ENCODE assay signal across 8 mouse cellular contexts in genomic region chr11:74896901-74897677, GRCm38 (mm10). TPM values are rescaled to one million over a fixed set of nuclear protein-coding genes. Genes with fewer than 3 reads are reported as not detected.
DNase-seq lines count a peak whose midpoint lies in the region; ATAC-seq and TF ChIP-seq lines count a peak whose summit lies in the region.

TSS of gene Sgsm2 (minus strand) at chr11:74897060.

- no peaks in the 10 kb centered on the region for H3K9me3 ChIP-seq in embryonic facial prominence, embryonic 12.5 days
- H3K9me3 ChIP-seq in limb, embryonic 14.5 days (ENCODE audit: control insufficient read depth, low read length) = no peaks in the 10 kb centered on the region
- no peaks in the 10 kb centered on the region for H3K9me3 ChIP-seq in midbrain, embryonic 16.5 days (replicated peaks; ENCODE audit: control insufficient read depth, low read length, poor library complexity, severe bottlenecking)

- peak; percentile 75 for ATAC-seq in embryonic facial prominence, embryonic 12.5 days (ENCODE audit: insufficient number of reproducible peaks, insufficient read depth, low FRiP score, low TSS enrichment)
- peak; percentile 64 for ATAC-seq in limb, embryonic 14.5 days (ENCODE audit: low FRiP score, low read depth)
- ATAC-seq in midbrain, embryonic 16.5 days = peak; percentile 85

- peak; percentile 86 for DNase-seq in 3134 (ENCODE audit: extremely low read depth, insufficient read length, low spot score)
- peak; percentile 64 for DNase-seq in adrenal gland, adult 8-10 months
- peak; percentile 97 for DNase-seq in heart, adult 11 months
- DNase-seq in kidney, adult 18-20 months = peak; percentile 79
- peak; percentile 57 for DNase-seq in limb, embryonic 14.5 days (ENCODE audit: low spot score)
- DNase-seq in spleen, postnatal 14 days (ENCODE audit: low spot score in 2 of 2) = peak; percentile 35 to 41

- no peak for TF ChIP-seq POLR2A in limb, embryonic 14.5 days (IDR thresholded peaks at IDR 0.05; ENCODE audit: borderline replicate concordance, extremely low read depth, insufficient read depth, insufficient read length)

- WGBS in embryonic facial prominence, embryonic 12.5 days = under 1% methylated on average over 55 of the region's 74 CpGs
- 4% methylated on average over 63 of the region's 74 CpGs for WGBS in limb, embryonic 14.5 days
- WGBS in midbrain, embryonic 16.5 days = under 1% methylated on average over 68 of the region's 74 CpGs

- H3K9ac ChIP-seq in embryonic facial prominence, embryonic 12.5 days = peak within 1 kb of the TSS; percentile 77
- peak within 1 kb of the TSS; percentile 74 for H3K9ac ChIP-seq in limb, embryonic 14.5 days (ENCODE audit: low read depth, low read length, severe bottlenecking)
- peak within 1 kb of the TSS; percentile 89 for H3K9ac ChIP-seq in midbrain, embryonic 16.5 days (ENCODE audit: low read depth, low read length)

- H3K4me3 ChIP-seq in embryonic facial prominence, embryonic 12.5 days = peak within 1 kb of the TSS; percentile 86
- H3K4me3 ChIP-seq in limb, embryonic 14.5 days (replicated peaks; ENCODE audit: low read length) = peak within 1 kb of the TSS; percentile 81
- H3K4me3 ChIP-seq in midbrain, embryonic 16.5 days (ENCODE audit: low read depth, low read length) = peak within 1 kb of the TSS; percentile 91

- H3K4me1 ChIP-seq in embryonic facial prominence, embryonic 12.5 days = peaks cover 5% of the 10 kb centered on the region
- H3K4me1 ChIP-seq in limb, embryonic 14.5 days (ENCODE audit: control insufficient read depth, insufficient read depth, low read length) = no peaks in the 10 kb centered on the region
- peaks cover 25% of the 10 kb centered on the region for H3K4me1 ChIP-seq in midbrain, embryonic 16.5 days (ENCODE audit: control insufficient read depth, insufficient read depth, low read length)

- H3K4me2 ChIP-seq in embryonic facial prominence, embryonic 12.5 days (replicated peaks) = peak within 1 kb of the TSS; percentile 98
- peak within 1 kb of the TSS; percentile 94 for H3K4me2 ChIP-seq in limb, embryonic 14.5 days (replicated peaks; ENCODE audit: low read depth, low read length, severe bottlenecking)
- H3K4me2 ChIP-seq in midbrain, embryonic 16.5 days (ENCODE audit: low read length) = peak within 1 kb of the TSS; percentile 93

- peak within 1 kb of the TSS; percentile 76 for H3K27ac ChIP-seq in embryonic facial prominence, embryonic 12.5 days
- H3K27ac ChIP-seq in limb, embryonic 14.5 days (replicated peaks; ENCODE audit: low read depth, low read length) = peak within 1 kb of the TSS; percentile 78
- H3K27ac ChIP-seq in midbrain, embryonic 16.5 days (ENCODE audit: low read length) = peak within 1 kb of the TSS; percentile 95

- H3K27me3 ChIP-seq in embryonic facial prominence, embryonic 12.5 days = no peaks in the 10 kb centered on the region
- no peaks in the 10 kb centered on the region for H3K27me3 ChIP-seq in limb, embryonic 14.5 days (ENCODE audit: control insufficient read depth, insufficient read depth, low read length)
- H3K27me3 ChIP-seq in midbrain, embryonic 16.5 days (ENCODE audit: control insufficient read depth, insufficient read depth, low read depth, low read length) = no peaks in the 10 kb centered on the region

- peaks cover 28% of the 10 kb centered on the region for H3K36me3 ChIP-seq in embryonic facial prominence, embryonic 12.5 days
- H3K36me3 ChIP-seq in limb, embryonic 14.5 days (ENCODE audit: control insufficient read depth, insufficient read depth, low read length) = peaks cover 25% of the 10 kb centered on the region
- H3K36me3 ChIP-seq in midbrain, embryonic 16.5 days (ENCODE audit: control insufficient read depth, insufficient read depth, low read length) = peaks cover 10% of the 10 kb centered on the region; the same call in 1 of the 2 replicates

RNA-seq across cellular contexts. Expression of gene Sgsm2, which starts in this region (rescaled TPM):
- total RNA-seq in adrenal gland, adult 8-10 months (2022) = 10 to 100 TPM; 29.2 to 30.5 (median 30.0) TPM
- polyA plus RNA-seq in embryonic facial prominence, embryonic 12.5 days (2016; fragmentation: Nextera tagmentation; extraction: Ambion mirVana) = 7.5 and 7.9 TPM in 2 replicates
- polyA plus RNA-seq in limb, embryonic 14.5 days (2012; rRNA removed) = 18.2 and 21.2 TPM in 2 replicates
- 6.5 and 7.1 TPM in 2 replicates for polyA plus RNA-seq in limb, embryonic 14.5 days (2014; fragmentation: Nextera tagmentation; extraction: Ambion mirVana)
- 30.3 and 31.8 TPM in 2 replicates for polyA plus RNA-seq in midbrain, embryonic 16.5 days (2015; fragmentation: Nextera tagmentation; extraction: Ambion mirVana)

Comparison
In these comparisons a context has a peak if more than half of its experiments do, and no peak if none do; other contexts are left out.
1. Peak in every context shown above with its lines: DNase-seq, ATAC-seq, H3K4me3 ChIP-seq and H3K27ac ChIP-seq.
2. DNase-seq: peak in every context shown above with its lines; median percentile 97 in heart, adult 11 months; 86 in 3134; 79 in kidney, adult 18-20 months; 64 in adrenal gland, adult 8-10 months; 57 in limb, embryonic 14.5 days; 38 in spleen, postnatal 14 days.